Mouse (Mus musculus) heart, postnatal 0 days (tissue): ENCODE measurements around the gene Nap1l4.

Experiments
- CTCF ChIP-seq: IDR thresholded peaks from 2 replicates; pipeline ENCODE4 v1.5.1; 2016; ENCODE audit warnings: antibody characterized with exemption, control low read depth, low read depth
- EP300 ChIP-seq: IDR thresholded peaks from 2 replicates; pipeline ENCODE4 v1.6.1; 2016; ENCODE audit warnings: antibody characterized with exemption, low read depth

- TF ChIP-seq CTCF (no peak), EP300 (no peak)
Observed at GRCm38 (mm10) chr7:143473347-143474101, 75.4 kb downstream of the Nap1l4 start, which contains the start of gene Slc22a18.
